Mouse (Mus musculus): ENCODE data around the gene Olfr921.

The Olfr921 gene

DNA sequence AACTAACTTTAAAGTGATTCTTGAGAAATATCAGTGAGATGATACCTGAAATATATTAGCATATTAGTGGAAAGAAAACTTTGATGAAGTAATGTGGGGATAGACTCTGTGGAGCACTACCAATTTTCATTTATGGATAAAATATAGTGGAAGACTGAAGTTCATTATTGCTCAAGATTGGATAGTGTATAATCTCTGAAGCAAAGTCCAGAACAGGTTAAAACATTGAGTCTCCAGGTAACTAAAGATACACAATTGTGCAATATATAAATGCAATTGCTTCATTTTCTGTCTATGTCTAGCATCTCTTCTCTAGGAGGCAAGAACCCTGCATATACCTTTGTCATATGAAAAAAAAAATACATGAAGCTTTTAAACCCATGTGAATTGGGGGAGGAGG is at the start of gene Olfr921:
Gene Olfr921, plus strand, starts transcription at position 301 of the 400 bp plus-strand sequence.
- no peak for DNase-seq (ENCODE audit: low read depth)

GRCm38 (mm10) chr9:38724044-38724443 is 48.8 kb upstream of the Olfr921 start:
- DNase-seq (ENCODE audit: low read depth), result no peak

GRCm38 (mm10) chr9:38728218-38728617 is 44.6 kb upstream of the Olfr921 start:
- DNase-seq (ENCODE audit: low read depth), result no peak

- no peak for DNase-seq (ENCODE audit: low read depth)
Measured at GRCm38 (mm10) chr9:38741408-38741807, 31.5 kb upstream of the Olfr921 start.

DNA sequence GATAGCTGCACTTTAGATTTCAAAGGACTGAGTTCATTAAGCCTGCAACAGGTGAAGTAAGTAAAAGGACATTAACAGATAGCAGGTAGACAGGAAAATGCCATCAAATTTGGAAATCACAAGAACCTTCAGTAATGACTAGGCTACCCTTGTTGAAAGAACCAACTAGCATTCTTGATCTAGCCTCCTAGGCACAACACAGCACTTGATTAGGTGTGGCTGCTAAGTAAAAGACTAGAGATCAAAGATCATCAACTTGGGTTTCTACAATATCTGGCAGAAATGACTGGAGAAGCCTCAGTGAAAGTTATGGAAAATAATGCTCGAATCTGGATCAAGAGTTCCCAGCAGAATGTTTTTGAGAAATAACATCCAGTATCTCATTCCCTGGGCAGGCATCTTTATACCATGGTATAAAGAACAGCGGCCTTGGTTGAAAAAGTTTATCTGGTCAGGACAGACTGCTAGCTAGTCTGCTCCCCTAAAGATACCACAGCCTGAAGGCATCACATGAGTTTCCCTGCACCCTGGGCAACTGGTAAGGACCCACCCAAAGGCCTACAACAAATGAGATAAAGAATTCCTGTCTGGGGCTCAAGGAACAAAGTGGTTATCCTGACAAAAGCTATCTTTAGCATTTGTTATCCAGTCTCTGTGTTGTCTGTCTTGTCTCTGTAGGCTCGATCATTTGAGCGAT is 28.1 kb upstream of the Olfr921 start:
- no peak for DNase-seq (ENCODE audit: low read depth)

DNA sequence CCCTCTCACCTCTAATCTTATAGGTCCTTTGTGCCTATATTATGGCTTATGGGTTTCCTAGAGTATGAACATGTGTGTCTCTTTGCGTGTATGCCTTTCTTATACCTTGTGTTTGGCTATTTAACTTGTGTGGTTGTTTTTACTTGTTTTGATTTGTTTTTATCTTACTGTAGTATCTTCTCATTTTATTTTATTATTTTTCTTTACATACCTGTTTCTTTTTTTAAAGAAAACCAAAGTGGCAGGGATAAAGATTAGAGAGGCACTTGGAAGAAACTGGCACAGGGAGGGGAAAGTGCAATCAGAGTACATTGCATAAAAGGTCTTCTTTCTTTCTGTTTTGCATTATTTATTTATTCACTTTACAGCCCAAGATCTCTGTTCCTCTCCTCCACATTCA is 20.9 kb upstream of the Olfr921 start, which contains the start of gene Olfr920:
Gene Olfr920, plus strand, starts transcription at position 301 of the 400 bp plus-strand sequence.
- no peak for DNase-seq (ENCODE audit: low read depth)

- DNase-seq (ENCODE audit: low read depth), result no peak
Measured at GRCm38 (mm10) chr9:38792689-38793088, 19.8 kb downstream of the Olfr921 start.

GRCm38 (mm10) chr9:38805696-38806095 is 32.8 kb downstream of the Olfr921 start:
- DNase-seq (ENCODE audit: low read depth), result no peak

DNA sequence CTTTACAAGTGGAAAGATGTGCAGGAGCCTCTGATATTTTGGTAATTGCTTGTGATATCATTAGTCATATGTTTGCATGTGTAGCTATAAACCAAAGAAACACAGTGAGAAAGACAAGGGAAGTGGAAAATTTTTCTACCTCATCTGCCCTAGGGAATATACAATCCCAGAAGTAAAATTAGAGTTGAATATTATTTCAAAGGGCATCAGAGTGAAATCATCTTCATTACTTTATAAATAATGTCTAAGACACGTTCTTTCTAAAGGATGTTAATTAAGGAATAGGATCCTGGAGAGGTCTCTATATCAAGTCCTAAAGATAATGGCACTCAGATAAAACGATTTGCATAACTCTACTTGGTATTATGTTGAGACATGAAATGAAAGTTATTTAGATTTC is 41.4 kb downstream of the Olfr921 start, which contains the start of gene Olfr922:
Gene Olfr922, plus strand, starts transcription at position 301 of the 400 bp plus-strand sequence.
- DNase-seq (ENCODE audit: low read depth), result no peak

DNA sequence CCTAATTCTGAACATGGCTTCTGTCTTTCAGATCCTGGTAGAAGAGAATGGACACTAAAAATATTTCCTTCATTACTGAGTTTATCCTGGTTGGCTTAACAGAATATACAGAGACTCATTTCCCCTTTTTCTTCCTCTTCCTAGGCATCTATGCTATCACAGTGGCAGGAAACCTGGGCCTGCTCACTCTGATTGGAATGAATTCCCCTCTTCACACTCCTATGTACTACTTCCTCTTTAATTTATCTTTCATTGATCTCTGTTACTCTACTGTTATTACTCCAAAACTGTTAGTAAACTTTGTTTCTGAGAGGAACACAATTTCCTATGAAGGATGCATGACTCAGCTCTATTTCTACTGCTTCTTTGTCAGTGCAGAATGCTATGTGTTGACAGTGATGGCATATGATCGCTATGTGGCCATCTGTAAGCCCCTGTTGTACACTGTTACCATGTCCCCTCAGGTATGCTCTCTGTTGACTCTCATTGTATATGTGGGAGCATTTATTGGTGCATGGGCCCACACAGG is 42.7 kb downstream of the Olfr921 start:
- no peak for DNase-seq (ENCODE audit: low read depth)

GRCm38 (mm10) chr9:38826245-38826644 is 53.4 kb downstream of the Olfr921 start, which contains the start of gene Olfr923:
Olfr923 (plus strand) TSS chr9:38826545.
- DNase-seq (ENCODE audit: low read depth), result no peak

Measured in c-Kit-positive CD71-negative TER-119-negative erythroid progenitor cells, embryonic 14.5 days (primary cell).